Mouse (Mus musculus) hindbrain, embryonic 14.5 days (tissue): Measurements from ENCODE around the gene Klhl29. TPM values are rescaled to one million over a fixed set of nuclear protein-coding genes. Genes with fewer than 3 reads are reported as not detected.
A peak's percentile ranks its signal among the peaks of the same experiment; 100 is the strongest.

Experiments used
- ATAC-seq: fragments of 200-750 bp; cut with Nextera tagmentation; 2 replicates; pipeline ENCODE4 v1.8.0; 2017; ENCODE audit warnings: moderate number of reproducible peaks, mild to moderate bottlenecking, moderate TSS enrichment, moderate library complexity; ENCODE audit not compliant: low FRiP score
- DNase-seq: peaks from one replicate; pipeline ENCODE4 v3.0.0-alpha.2; 2015; ENCODE audit warnings: low spot score
- H3K27ac ChIP-seq: fragments of 300-500 bp; sonication (generic); 2 replicates; pipeline ENCODE4 v1.5.1; 2014; ENCODE audit warnings: mild to moderate bottlenecking, moderate library complexity
- H3K27me3 ChIP-seq: fragments of 300-500 bp; sonication (generic); 2 replicates; pipeline ENCODE4 v1.6.1; 2014; ENCODE audit warnings: mild to moderate bottlenecking, low read length, mixed read lengths; ENCODE audit not compliant: control insufficient read depth, insufficient read depth
- H3K36me3 ChIP-seq: fragments of 300-500 bp; sonication (generic); replicated peaks from 2 replicates; pipeline ENCODE4 v1.6.1; 2014; ENCODE audit not compliant: control insufficient read depth, insufficient read depth
- H3K4me1 ChIP-seq: fragments of 300-500 bp; sonication (generic); replicated peaks from 2 replicates; pipeline ENCODE4 v1.6.1; 2014; ENCODE audit warnings: antibody characterized with exemption, low read length, mixed read lengths; ENCODE audit not compliant: control insufficient read depth, insufficient read depth
- H3K4me2 ChIP-seq: fragments of 300-500 bp; sonication (generic); replicated peaks from 2 replicates; pipeline ENCODE4 v1.6.1; 2014; ENCODE audit warnings: mild to moderate bottlenecking, moderate library complexity
- H3K4me3 ChIP-seq: fragments of 300-500 bp; sonication (generic); replicated peaks from 2 replicates; pipeline ENCODE4 v1.5.1; 2014; ENCODE audit warnings: mild to moderate bottlenecking, low read length
- H3K9ac ChIP-seq: fragments of 300-500 bp; sonication (generic); 2 replicates; pipeline ENCODE4 v1.6.1; 2014
- H3K9me3 ChIP-seq: fragments of 300-500 bp; sonication (generic); 2 replicates; pipeline ENCODE4 v1.6.1; 2016; ENCODE audit warnings: low read length; ENCODE audit not compliant: control insufficient read depth
- WGBS: fragments of 180-500 bp; shearing (Covaris S2); extraction: QIAGEN DNeasy Blood & Tissue Kit; methylation state at CpG from one replicate; pipeline ENCODE4 v1.1.7; 2014; 5-methylcytosine and 5-hydroxymethylcytosine counted together
- polyA plus RNA-seq: library from polyadenylated mRNA; unstranded; fragments of >200 nt; fragmentation: Nextera tagmentation; extraction: Ambion mirVana; gene quantifications from 2 replicates; pipeline ENCODE4 v1.2.1, GENCODE M21; 2014

The Klhl29 gene
- polyA plus RNA-seq, 1 experiment from 2014 or later = 9.2 TPM

- H3K4me1 ChIP-seq = peaks cover 36% of the 10 kb centered on the region
- H3K27ac ChIP-seq = no peak overlapping the region
- H3K9ac ChIP-seq = no peak overlapping the region
- H3K9me3 ChIP-seq = no peaks in the 10 kb centered on the region
- no peaks in the 10 kb centered on the region for H3K27me3 ChIP-seq
- 0 out of 2 replicates have a peak, but pooled peaks cover 3% of the 10 kb centered on the region for H3K36me3 ChIP-seq
- no peak overlapping the region for H3K4me3 ChIP-seq
- WGBS = 27% methylated on average over 9 of the region's 9 CpGs
- ATAC-seq (no peak), DNase-seq (no peak)
- no peak overlapping the region for H3K4me2 ChIP-seq
Observed at GRCm38 (mm10) chr12:5210786-5211185, 164.7 kb downstream of the Klhl29 start.

DNA sequence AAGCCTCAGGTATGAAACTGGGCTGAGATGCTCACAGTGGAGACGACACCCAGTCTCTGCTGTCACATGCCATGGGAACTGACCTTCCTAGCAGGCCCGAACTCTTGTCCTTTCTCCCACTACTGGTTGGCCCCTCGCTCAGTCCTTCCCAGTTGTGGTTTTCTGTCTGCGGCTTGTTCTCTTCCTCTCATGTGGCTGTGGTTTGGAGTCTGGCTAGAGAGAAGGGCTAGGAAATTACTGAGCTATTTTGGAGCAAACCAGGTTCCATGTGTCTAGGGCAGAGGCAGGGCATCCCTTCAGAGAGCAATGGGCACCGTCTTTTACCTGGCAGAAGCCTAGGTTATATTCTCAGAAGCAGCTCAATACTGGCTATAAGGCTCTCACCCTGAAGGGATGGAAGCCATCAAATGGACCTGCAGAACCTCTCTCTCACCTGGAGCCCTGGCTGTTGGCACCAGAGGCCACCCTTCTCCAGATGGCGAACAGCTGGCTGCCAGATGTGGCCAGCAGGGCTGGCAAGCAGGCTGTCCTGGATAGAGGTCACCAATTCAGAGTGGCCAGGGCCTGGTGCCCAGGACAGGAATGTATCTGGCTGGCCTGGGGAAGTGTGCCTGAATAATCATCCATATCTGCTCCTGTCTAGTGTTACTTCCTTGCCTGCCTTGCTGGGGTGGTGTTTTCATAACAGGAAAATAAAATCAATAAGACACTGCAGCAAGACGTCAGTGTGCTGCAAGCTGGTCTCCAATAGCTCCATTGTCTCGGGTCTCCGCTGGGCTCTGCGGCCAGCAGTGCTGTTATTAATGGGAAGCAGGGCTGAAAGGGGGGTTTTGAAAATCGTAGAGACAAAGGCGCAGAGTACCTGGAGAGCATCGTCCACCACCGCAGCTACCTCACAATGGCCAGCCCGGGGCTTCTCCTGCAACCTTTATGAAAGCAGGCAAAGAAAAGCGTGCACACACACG lies 167.3 kb downstream of the Klhl29 start:
- Histone ChIP-seq H3K36me3 (0 out of 2 replicates have a peak, but pooled peaks cover 3% of the 10 kb centered on the region), H3K9ac (peak overlapping the region; percentile 13; the same call in 1 of the 2 replicates), H3K27ac (peak overlapping the region; percentile 69), H3K9me3 (no peaks in the 10 kb centered on the region), H3K4me1 (peaks cover 16% of the 10 kb centered on the region), H3K27me3 (no peaks in the 10 kb centered on the region), H3K4me2 (no peak overlapping the region), H3K4me3 (no peak overlapping the region)
- ATAC-seq = 0 out of 2 replicates have a peak, but pooled peaks have one; percentile 25
- no peak for DNase-seq
- 49% methylated on average over 17 of the region's 17 CpGs for WGBS

DNA sequence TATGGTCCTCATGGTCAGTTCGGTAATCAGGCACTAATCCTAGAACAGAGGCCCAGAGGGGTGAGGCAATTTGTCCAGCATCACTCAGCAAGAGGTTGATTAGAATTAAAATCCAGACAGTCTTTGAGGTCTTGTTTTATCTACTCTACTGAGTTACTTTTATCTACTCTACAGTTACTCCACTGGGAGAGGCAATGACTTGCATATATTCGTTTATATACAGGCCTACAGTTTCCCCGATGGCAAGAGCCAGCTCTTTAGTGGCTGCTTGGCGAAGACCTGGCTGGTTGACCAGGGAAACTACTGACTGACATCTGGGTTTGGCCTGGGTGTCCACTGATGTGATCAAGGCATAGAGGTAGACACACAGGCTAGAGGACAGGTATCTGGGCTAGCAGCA lies 168.3 kb downstream of the Klhl29 start:
- H3K4me3 ChIP-seq = no peak overlapping the region
- DNase-seq (no peak), ATAC-seq (no peak)
- no peaks in the 10 kb centered on the region for H3K27me3 ChIP-seq
- H3K9me3 ChIP-seq = no peaks in the 10 kb centered on the region
- H3K36me3 ChIP-seq = 0 out of 2 replicates have a peak, but pooled peaks cover 3% of the 10 kb centered on the region
- H3K9ac ChIP-seq = no peak overlapping the region
- H3K4me1 ChIP-seq = peaks cover 9% of the 10 kb centered on the region
- no peak overlapping the region for H3K4me2 ChIP-seq
- H3K27ac ChIP-seq = no peak overlapping the region
- 89% methylated on average over 4 of the region's 4 CpGs for WGBS

GRCm38 (mm10) chr12:5204071-5204840 lies 171.2 kb downstream of the Klhl29 start:
- H3K27me3 ChIP-seq = no peaks in the 10 kb centered on the region

GRCm38 (mm10) chr12:5203385-5203784 lies 172.1 kb downstream of the Klhl29 start:
- Histone ChIP-seq H3K27me3 (no peaks in the 10 kb centered on the region), H3K36me3 (0 out of 2 replicates have a peak, but pooled peaks cover 3% of the 10 kb centered on the region), H3K4me1 (peaks cover 3% of the 10 kb centered on the region; the same call in 1 of the 2 replicates), H3K4me2 (no peak overlapping the region), H3K4me3 (no peak overlapping the region), H3K9ac (no peak overlapping the region), H3K27ac (no peak overlapping the region), H3K9me3 (no peaks in the 10 kb centered on the region)
- WGBS = 77% methylated on average over 5 of the region's 5 CpGs
- ATAC-seq = no peak
- no peak for DNase-seq

More at GRCm38 (mm10) chr12:5204071-5204840, 171.2 kb downstream of the Klhl29 start:
- ATAC-seq (no peak), DNase-seq (no peak)
- WGBS = 73% methylated on average over 11 of the region's 11 CpGs
- H3K4me2 ChIP-seq = no peak overlapping the region
- H3K4me3 ChIP-seq = no peak overlapping the region
- H3K36me3 ChIP-seq = 0 out of 2 replicates have a peak, but pooled peaks cover 3% of the 10 kb centered on the region
- H3K9me3 ChIP-seq = no peaks in the 10 kb centered on the region
- no peak overlapping the region for H3K27ac ChIP-seq
- H3K9ac ChIP-seq = no peak overlapping the region
- H3K4me1 ChIP-seq = peaks cover 3% of the 10 kb centered on the region; the same call in 1 of the 2 replicates

DNA sequence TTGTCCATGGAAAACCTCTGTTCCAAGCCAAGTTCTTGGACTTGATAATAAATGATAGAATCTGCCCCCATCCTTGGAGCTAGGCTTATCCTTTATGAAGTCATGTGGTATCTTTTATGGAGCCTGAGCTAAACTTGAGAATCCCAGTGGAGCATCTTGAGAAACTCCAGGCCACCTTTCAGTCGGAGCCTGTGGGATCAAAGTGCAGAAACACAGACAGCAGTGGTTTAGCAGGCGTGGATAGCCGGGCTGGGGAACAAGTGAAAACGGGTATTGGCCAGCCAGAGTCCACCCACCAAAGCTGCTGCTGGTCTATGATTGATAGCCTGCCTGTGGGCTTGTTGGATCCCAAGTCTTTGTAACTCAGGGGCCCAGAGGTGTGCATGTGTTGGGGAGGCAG lies 177.2 kb downstream of the Klhl29 start:
- no peak for ATAC-seq

DNA sequence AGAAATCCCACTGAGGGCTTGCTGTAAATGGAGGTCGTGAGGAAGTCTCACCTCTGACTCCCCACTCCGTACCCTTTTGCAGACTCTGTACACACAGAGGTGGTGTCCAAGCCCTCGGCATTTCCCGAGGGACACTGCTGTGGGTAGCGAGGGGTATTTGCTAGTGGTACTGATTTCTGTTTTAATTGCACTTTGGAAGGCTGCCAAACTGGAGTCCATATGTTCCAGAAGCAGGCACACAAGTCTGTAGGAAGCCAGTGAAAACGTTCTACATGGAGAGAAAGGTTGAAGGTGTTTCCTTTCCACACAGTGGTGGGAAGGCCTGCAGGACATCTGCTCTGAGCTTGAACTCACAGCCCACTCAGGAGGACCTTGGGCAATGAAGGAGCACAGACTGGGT lies 181.3 kb downstream of the Klhl29 start:
- 40% methylated on average over 6 of the region's 6 CpGs for WGBS
- peaks cover 30% of the 10 kb centered on the region for H3K4me1 ChIP-seq
- DNase-seq (no peak), ATAC-seq (no peak)
- no peak overlapping the region for H3K27ac ChIP-seq
- H3K9ac ChIP-seq = no peak overlapping the region
- no peak overlapping the region for H3K4me3 ChIP-seq
- no peak overlapping the region for H3K4me2 ChIP-seq
- no peaks in the 10 kb centered on the region for H3K36me3 ChIP-seq
- H3K27me3 ChIP-seq = no peaks in the 10 kb centered on the region
- H3K9me3 ChIP-seq = no peaks in the 10 kb centered on the region

More for the DNA sequence above, 177.2 kb downstream of the Klhl29 start:
- Histone ChIP-seq H3K36me3 (no peaks in the 10 kb centered on the region), H3K4me1 (0 out of 2 replicates have a peak, but pooled peaks cover 5% of the 10 kb centered on the region), H3K9me3 (no peaks in the 10 kb centered on the region), H3K4me2 (no peak overlapping the region), H3K4me3 (no peak overlapping the region), H3K27ac (no peak overlapping the region), H3K27me3 (no peaks in the 10 kb centered on the region), H3K9ac (no peak overlapping the region)
- no peak for DNase-seq
- 71% methylated on average over 4 of the region's 4 CpGs for WGBS

DNA sequence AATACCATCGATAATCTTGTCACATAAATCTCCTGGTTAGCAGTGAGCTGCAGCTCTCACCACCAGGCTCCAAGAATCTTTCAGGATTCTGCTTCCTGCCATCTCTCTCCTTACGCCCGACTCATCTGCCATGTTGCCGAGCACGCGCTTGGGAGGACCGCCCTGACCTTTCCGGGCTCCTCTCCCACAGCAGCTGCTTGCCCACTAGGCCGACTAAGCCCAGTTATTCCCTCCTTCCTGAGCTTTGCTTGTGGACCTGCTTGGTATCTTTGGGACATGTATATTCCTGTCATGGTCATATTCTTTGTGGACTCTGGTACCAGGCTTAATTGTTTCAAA lies 183.1 kb downstream of the Klhl29 start:
- no peak overlapping the region for H3K4me2 ChIP-seq
- no peak overlapping the region for H3K9ac ChIP-seq
- no peaks in the 10 kb centered on the region for H3K27me3 ChIP-seq
- H3K9me3 ChIP-seq = no peaks in the 10 kb centered on the region
- no peak overlapping the region for H3K27ac ChIP-seq
- no peak overlapping the region for H3K4me3 ChIP-seq
- ATAC-seq (no peak), DNase-seq (no peak)
- 61% methylated on average over 9 of the region's 9 CpGs for WGBS
- H3K36me3 ChIP-seq = no peaks in the 10 kb centered on the region
- peaks cover 48% of the 10 kb centered on the region for H3K4me1 ChIP-seq
